Mouse (Mus musculus): ENCODE results near the gene Vmn2r14.
"Not testable (repeated sequence)": the region's sequence is repeated elsewhere in the genome, so short reads cannot be mapped to it uniquely, and the experiment has no call there.

The Vmn2r14 gene

DNA sequence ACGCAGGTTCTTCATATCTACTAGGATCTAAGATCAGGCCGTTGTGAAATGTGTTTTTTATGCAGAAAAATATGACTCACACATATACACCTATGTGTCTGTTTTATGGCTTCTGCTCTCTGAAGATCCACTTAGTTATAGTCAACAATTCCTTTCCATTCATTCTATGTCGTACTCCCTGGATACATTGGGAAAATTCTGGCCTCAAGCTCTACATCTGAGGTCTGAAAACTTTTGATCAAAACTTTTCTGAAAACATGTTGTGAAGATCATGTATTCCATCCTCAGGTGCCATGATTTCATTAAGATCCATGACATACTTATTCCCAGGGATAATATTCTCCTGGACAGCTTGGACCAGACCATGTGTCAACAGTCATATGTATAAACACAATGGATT lies at the start of gene Vmn2r14:
Vmn2r14 (minus strand) TSS at position 101 of the 400 bp plus-strand sequence.
- no peak for DNase-seq (ENCODE audit: low spot score in 2 of 2)

DNA sequence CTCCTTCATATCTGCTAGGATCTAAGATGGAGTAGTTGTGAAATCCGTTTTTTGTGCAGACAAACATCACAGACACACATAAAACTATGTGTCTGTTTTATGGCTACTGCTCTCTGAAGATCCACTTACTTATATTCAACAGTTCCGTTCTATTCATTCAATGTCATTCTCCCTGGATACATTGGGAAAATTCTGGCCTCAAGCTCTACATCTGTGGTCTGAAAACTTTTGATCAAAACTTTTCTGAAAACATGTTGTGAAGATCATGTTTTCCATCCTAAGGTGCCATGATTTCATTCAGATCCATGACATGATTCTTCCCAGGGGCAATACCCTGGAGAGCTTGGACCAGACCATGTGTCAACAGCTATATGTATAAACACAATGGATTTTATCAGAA lies 32.4 kb downstream of the Vmn2r14 start, which contains the start of gene Vmn2r13:
Vmn2r13 (minus strand) TSS at position 101 of the 400 bp plus-strand sequence.
- not testable (repeated sequence) for DNase-seq (ENCODE audit: low spot score in 2 of 2)

DNA sequence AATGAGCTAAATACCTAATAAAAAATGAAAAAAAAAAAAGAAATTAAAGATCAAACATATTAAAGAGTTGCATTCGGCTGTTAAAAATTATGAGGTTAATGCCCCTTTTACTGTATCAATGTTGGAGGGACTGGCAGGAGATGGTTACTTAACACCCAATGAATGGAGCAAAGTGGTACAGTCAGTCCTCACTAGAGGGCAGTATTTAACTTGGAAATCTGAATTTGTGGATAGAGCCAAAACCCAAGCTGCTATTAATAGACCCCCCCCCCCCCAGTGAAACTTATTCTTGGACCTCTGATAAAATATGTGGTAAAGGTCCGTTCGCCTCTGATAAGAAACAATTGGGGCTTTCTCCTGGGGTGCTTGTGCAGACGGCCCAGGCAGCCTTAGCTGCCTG lies 57.7 kb downstream of the Vmn2r14 start:
- not testable (repeated sequence) for DNase-seq (ENCODE audit: low spot score in 2 of 2)
